Mouse (Mus musculus): ENCODE data around the gene Stim2.

GRCm38 (mm10) chr5:53956396-53957314 is 41.6 kb upstream of the Stim2 start:
- TF ChIP-seq POLR2A (IDR thresholded peaks at IDR 0.05; ENCODE audit: low read depth, low read length) (no peak), CTCF (IDR thresholded peaks at IDR 0.05; ENCODE audit: borderline replicate concordance, insufficient read depth, low read length) (no peak)
